ENCODE assay signal across 8 mouse cellular contexts in the genomic region with DNA sequence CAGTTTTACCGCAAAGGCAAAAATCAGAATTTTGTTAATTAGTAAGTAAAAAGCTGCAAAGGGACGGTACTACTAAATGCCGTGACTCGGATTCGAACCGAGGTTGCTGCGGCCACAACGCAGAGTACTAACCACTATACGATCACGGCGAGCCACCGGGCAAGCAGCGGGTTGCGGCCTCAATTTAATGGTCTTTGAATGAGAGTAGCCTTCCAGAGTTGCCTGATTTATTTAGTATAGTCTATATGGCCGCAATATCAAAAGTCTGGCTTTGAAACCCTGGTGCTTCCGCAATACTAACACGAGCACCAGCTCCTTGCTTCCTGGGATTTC. TPM values are rescaled to one million over a fixed set of nuclear protein-coding genes. Genes with fewer than 3 reads are reported as not detected.
A peak's percentile ranks its signal among the peaks of the same experiment; 100 is the strongest.
DNase-seq lines count a peak whose midpoint lies in the region; ATAC-seq lines count a peak whose summit lies in the region.

No protein-coding gene starts in this region.

- no peaks in the 10 kb centered on the region for H3K9me3 ChIP-seq in hindbrain, embryonic 15.5 days

- H3K4me2 ChIP-seq in hindbrain, embryonic 15.5 days, result peak overlapping the region; percentile 92

- H3K4me3 ChIP-seq in hindbrain, embryonic 15.5 days, result peak overlapping the region; percentile 72

- peak; percentile 94 for DNase-seq in T-cell, adult 2 months (ENCODE audit: low spot score)
- peak; percentile 94 to 95 for DNase-seq in cerebellum, postnatal 25 days
- DNase-seq in frontal cortex, postnatal 25 days (ENCODE audit: low spot score in 2 of 2), result peak; percentile 98
- peak; percentile 93 to 95 for DNase-seq in left cerebral cortex, adult 18-20 months (ENCODE audit: low spot score in 2 of 2)
- DNase-seq in lung, postnatal 4 days, result peak; percentile 93 to 96
- peak; percentile 93 for DNase-seq in retina, postnatal 1 day
- peak; percentile 92 for DNase-seq in thymus, postnatal 4 days

- H3K4me1 ChIP-seq in hindbrain, embryonic 15.5 days (replicated peaks), result peaks cover 15% of the 10 kb centered on the region

- ATAC-seq in hindbrain, embryonic 15.5 days (ENCODE audit: low FRiP score, low read depth), result peak; percentile 76

- H3K9ac ChIP-seq in hindbrain, embryonic 15.5 days, result peak overlapping the region; percentile 72

- no peaks in the 10 kb centered on the region for H3K27me3 ChIP-seq in hindbrain, embryonic 15.5 days

- WGBS in hindbrain, embryonic 15.5 days, result under 1% methylated on average over 17 of the region's 17 CpGs

- H3K27ac ChIP-seq in hindbrain, embryonic 15.5 days (replicated peaks), result peak overlapping the region; percentile 86

- H3K36me3 ChIP-seq in hindbrain, embryonic 15.5 days, result no peaks in the 10 kb centered on the region

RNA-seq across cellular contexts. Expression of a gene that starts 24.7 kb away (rescaled TPM):
- 1.9 and 2.0 TPM in 2 replicates for polyA plus RNA-seq in hindbrain, embryonic 15.5 days (2015; fragmentation: Nextera tagmentation; extraction: Ambion mirVana)
- 1 to 10 TPM; 1.3 to 1.5 TPM for total RNA-seq in left cerebral cortex, adult 18-20 months (2021)

RNA-seq across cellular contexts. Expression of a gene that starts 48.1 kb away (rescaled TPM):
- not detected in 2 replicates for polyA plus RNA-seq in hindbrain, embryonic 15.5 days (2015; fragmentation: Nextera tagmentation; extraction: Ambion mirVana)
- total RNA-seq in left cerebral cortex, adult 18-20 months (2021), result not detected

RNA-seq across cellular contexts. Expression of a gene that starts 57.5 kb away (rescaled TPM):
- 48.2 and 53.0 TPM in 2 replicates for polyA plus RNA-seq in hindbrain, embryonic 15.5 days (2015; fragmentation: Nextera tagmentation; extraction: Ambion mirVana)
- 10 to 100 TPM; 19.4 to 25.9 TPM for total RNA-seq in left cerebral cortex, adult 18-20 months (2021)

Comparison
In these comparisons a context has a peak if more than half of its experiments do, and no peak if none do; other contexts are left out.
1. Peak in every context shown above with its lines: DNase-seq, ATAC-seq, H3K4me3 ChIP-seq and H3K27ac ChIP-seq.